Mouse (Mus musculus): ENCODE measurements around the gene Art4. TPM values are rescaled to one million over a fixed set of nuclear protein-coding genes. Genes with fewer than 3 reads are reported as not detected.

Art4 gene
- total RNA-seq, 2 experiments from 2014 or later: 0.10 to 0.11 TPM

GRCm38 (mm10) chr6:136857873-136858260 is 334 bp upstream of the Art4 start:
- H3K4me3 ChIP-seq: peak overlapping the region; percentile 7
- no peak for DNase-seq
- intact Hi-C loops (cut with DNase I): no loop called here
- peak overlapping the region; percentile 56 for H3K27ac ChIP-seq
- TF ChIP-seq CTCF (IDR thresholded peaks at IDR 0.05): no peak

GRCm38 (mm10) chr6:136856071-136856636 is 1.4 kb downstream of the Art4 start:
- no peak for DNase-seq

GRCm38 (mm10) chr6:136855183-136855582 is 2.4 kb downstream of the Art4 start:
- Histone ChIP-seq H3K27ac (no peak overlapping the region), H3K4me3 (no peak overlapping the region)
- no peak for DNase-seq
- TF ChIP-seq CTCF (IDR thresholded peaks at IDR 0.05): no peak
- intact Hi-C loops (cut with DNase I): no loop called here

More at GRCm38 (mm10) chr6:136856071-136856636, 1.4 kb downstream of the Art4 start:
- no peak overlapping the region for H3K4me3 ChIP-seq
- H3K27ac ChIP-seq: no peak overlapping the region
- intact Hi-C loops (cut with DNase I): no loop called here
- no peak for TF ChIP-seq CTCF (IDR thresholded peaks at IDR 0.05)

GRCm38 (mm10) chr6:136854361-136854781 is 3.2 kb downstream of the Art4 start:
- intact Hi-C loops (cut with DNase I): no loop called here
- Histone ChIP-seq H3K4me3 (no peak overlapping the region), H3K27ac (no peak overlapping the region)
- no peak for TF ChIP-seq CTCF (IDR thresholded peaks at IDR 0.05)
- no peak for DNase-seq

GRCm38 (mm10) chr6:136852762-136853161 is 4.8 kb downstream of the Art4 start:
- no peak overlapping the region for H3K4me3 ChIP-seq
- intact Hi-C loops (cut with DNase I): no loop called here
- no peak for TF ChIP-seq CTCF (IDR thresholded peaks at IDR 0.05)
- DNase-seq: no peak
- H3K27ac ChIP-seq: peak overlapping the region; percentile 43; the same call in 1 of the 2 replicates

GRCm38 (mm10) chr6:136852348-136852747 is 5.2 kb downstream of the Art4 start:
- 0 out of 2 replicates have a peak overlapping the region, but pooled peaks have one; percentile 43 for H3K27ac ChIP-seq
- DNase-seq: no peak
- no peak overlapping the region for H3K4me3 ChIP-seq
- TF ChIP-seq CTCF (IDR thresholded peaks at IDR 0.05): no peak
- intact Hi-C loops (cut with DNase I): no loop called here

- Histone ChIP-seq H3K27ac (no peak overlapping the region), H3K4me3 (no peak overlapping the region)
- TF ChIP-seq CTCF (IDR thresholded peaks at IDR 0.05): no peak
- no peak for DNase-seq
- intact Hi-C loops (cut with DNase I): no loop called here
These were observed 7.3 kb downstream of the Art4 start for GRCm38 (mm10) chr6:136850267-136850666.

GRCm38 (mm10) chr6:136848971-136849370 is 8.6 kb downstream of the Art4 start:
- intact Hi-C loops (cut with DNase I): no loop called here
- TF ChIP-seq CTCF (IDR thresholded peaks at IDR 0.05): no peak

GRCm38 (mm10) chr6:136848399-136848798 is 9.1 kb downstream of the Art4 start:
- TF ChIP-seq CTCF (IDR thresholded peaks at IDR 0.05): no peak
- H3K27ac ChIP-seq: no peak overlapping the region
- intact Hi-C loops (cut with DNase I): no loop called here
- DNase-seq: no peak
- no peak overlapping the region for H3K4me3 ChIP-seq

More at GRCm38 (mm10) chr6:136848971-136849370, 8.6 kb downstream of the Art4 start:
- DNase-seq: no peak
- no peak overlapping the region for H3K27ac ChIP-seq
- H3K4me3 ChIP-seq: no peak overlapping the region

- no peak overlapping the region for H3K4me3 ChIP-seq
- intact Hi-C loops (cut with DNase I): no loop called here
- TF ChIP-seq CTCF (IDR thresholded peaks at IDR 0.05): peak; percentile 67
- DNase-seq: peak; percentile 67
- no peak overlapping the region for H3K27ac ChIP-seq
These were observed 9.7 kb downstream of the Art4 start for GRCm38 (mm10) chr6:136847790-136848189.

- H3K4me3 ChIP-seq: no peak overlapping the region
- H3K27ac ChIP-seq: no peak overlapping the region
- intact Hi-C loops (cut with DNase I): no loop called here
- DNase-seq: no peak
- no peak for TF ChIP-seq CTCF (IDR thresholded peaks at IDR 0.05)
These were observed 10.3 kb downstream of the Art4 start for GRCm38 (mm10) chr6:136847267-136847666.

- Histone ChIP-seq H3K27ac (no peak overlapping the region), H3K4me3 (no peak overlapping the region)
- no peak for TF ChIP-seq CTCF (IDR thresholded peaks at IDR 0.05)
- DNase-seq: no peak
- intact Hi-C loops (cut with DNase I): no loop called here
These were observed 11.6 kb downstream of the Art4 start for GRCm38 (mm10) chr6:136845706-136846480.

GRCm38 (mm10) chr6:136844903-136845302 is 12.6 kb downstream of the Art4 start:
- H3K4me3 ChIP-seq: no peak overlapping the region
- no peak overlapping the region for H3K27ac ChIP-seq
- intact Hi-C loops (cut with DNase I): no loop called here
- DNase-seq: no peak
- TF ChIP-seq CTCF (IDR thresholded peaks at IDR 0.05): no peak

Data from gastrocnemius, adult 2 months (tissue).